Mouse (Mus musculus): ENCODE data around the gene 2310030G06Rik. TPM values are rescaled to one million over a fixed set of nuclear protein-coding genes. Genes with fewer than 3 reads are reported as not detected.

Gene 2310030G06Rik
- polyA plus RNA-seq, 1 experiment from 2014 or later: 2.2 TPM

DNA sequence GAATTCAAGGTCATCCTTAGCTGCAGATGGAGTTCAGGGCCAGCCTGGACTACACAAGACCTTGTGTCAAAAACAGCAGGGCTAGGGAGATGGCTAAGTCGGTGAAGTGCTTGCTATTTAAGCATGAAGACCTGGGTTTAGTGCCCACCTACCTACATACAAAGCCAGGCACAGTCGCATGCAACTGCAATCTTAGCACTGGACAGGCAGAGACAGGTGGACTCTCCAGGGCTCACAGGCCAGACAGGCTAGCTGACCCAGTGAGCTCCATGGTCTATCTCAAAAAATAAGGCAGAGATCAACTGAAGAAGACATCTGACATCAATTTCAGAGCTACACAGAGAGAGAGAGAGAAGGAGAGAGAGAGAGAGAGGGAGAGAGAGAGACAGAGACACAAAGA, 22.2 kb downstream of the 2310030G06Rik start:
- no peak for ATAC-seq (ENCODE audit: insufficient number of reproducible peaks, insufficient read depth, low FRiP score, low TSS enrichment, low read depth)
- peak overlapping the region; percentile 1; the same call in 1 of the 2 replicates for H3K27ac ChIP-seq
- no peaks in the 10 kb centered on the region for H3K9me3 ChIP-seq
- H3K27me3 ChIP-seq: no peaks in the 10 kb centered on the region
- H3K4me3 ChIP-seq (replicated peaks): no peak overlapping the region
- 72% methylated on average over 2 of the region's 2 CpGs for WGBS
- peaks cover 5% of the 10 kb centered on the region; the same call in 1 of the 2 replicates for H3K36me3 ChIP-seq
- peak overlapping the region; percentile 22; the same call in 1 of the 2 replicates for H3K4me2 ChIP-seq
- no peak overlapping the region for H3K9ac ChIP-seq (replicated peaks)
- peaks cover 55% of the 10 kb centered on the region for H3K4me1 ChIP-seq (replicated peaks)

- H3K4me3 ChIP-seq (replicated peaks): no peak overlapping the region
- no peak for ATAC-seq (ENCODE audit: insufficient number of reproducible peaks, insufficient read depth, low FRiP score, low TSS enrichment, low read depth)
- no peaks in the 10 kb centered on the region for H3K27me3 ChIP-seq
- H3K4me2 ChIP-seq: no peak overlapping the region; the same call in 1 of the 2 replicates
- no peak overlapping the region for H3K9ac ChIP-seq (replicated peaks)
- peaks cover 55% of the 10 kb centered on the region for H3K4me1 ChIP-seq (replicated peaks)
- 67% methylated on average over 7 of the region's 7 CpGs for whole genome bisulfite sequencing
- no peaks in the 10 kb centered on the region for H3K9me3 ChIP-seq
- H3K27ac ChIP-seq: peak overlapping the region; percentile 67
- peaks cover 5% of the 10 kb centered on the region; the same call in 1 of the 2 replicates for H3K36me3 ChIP-seq
Observed at GRCm38 (mm10) chr9:50723406-50723805, 22.9 kb downstream of the 2310030G06Rik start.

GRCm38 (mm10) chr9:50722451-50722911, 23.9 kb downstream of the 2310030G06Rik start:
- Histone ChIP-seq H3K4me1 (replicated peaks) (peaks cover 55% of the 10 kb centered on the region), H3K27ac (0 out of 2 replicates have a peak overlapping the region, but pooled peaks have one; percentile 12)
- ATAC-seq (ENCODE audit: insufficient number of reproducible peaks, insufficient read depth, low FRiP score, low TSS enrichment, low read depth): no peak

GRCm38 (mm10) chr9:50721061-50721460, 25.3 kb downstream of the 2310030G06Rik start:
- Histone ChIP-seq H3K4me3 (replicated peaks) (no peak overlapping the region), H3K27ac (no peak overlapping the region), H3K4me2 (no peak overlapping the region), H3K4me1 (replicated peaks) (peaks cover 41% of the 10 kb centered on the region), H3K9ac (replicated peaks) (0 out of 2 replicates have a peak overlapping the region, but pooled peaks have one; percentile 35), H3K9me3 (no peaks in the 10 kb centered on the region), H3K27me3 (no peaks in the 10 kb centered on the region), H3K36me3 (peaks cover 23% of the 10 kb centered on the region; the same call in 1 of the 2 replicates)
- ATAC-seq (ENCODE audit: insufficient number of reproducible peaks, insufficient read depth, low FRiP score, low TSS enrichment, low read depth): no peak
- 21% methylated on average over 12 of the region's 12 CpGs for WGBS

More at GRCm38 (mm10) chr9:50722451-50722911, 23.9 kb downstream of the 2310030G06Rik start:
- no peaks in the 10 kb centered on the region for H3K9me3 ChIP-seq
- no peak overlapping the region for H3K4me3 ChIP-seq (replicated peaks)
- H3K36me3 ChIP-seq: peaks cover 11% of the 10 kb centered on the region; the same call in 1 of the 2 replicates
- no peak overlapping the region for H3K4me2 ChIP-seq
- 44% methylated on average over 8 of the region's 8 CpGs for WGBS
- H3K27me3 ChIP-seq: no peaks in the 10 kb centered on the region
- no peak overlapping the region for H3K9ac ChIP-seq (replicated peaks)

- Histone ChIP-seq H3K27ac (no peak overlapping the region), H3K9me3 (no peaks in the 10 kb centered on the region), H3K27me3 (no peaks in the 10 kb centered on the region), H3K9ac (replicated peaks) (no peak overlapping the region), H3K36me3 (peaks cover 23% of the 10 kb centered on the region; the same call in 1 of the 2 replicates), H3K4me3 (replicated peaks) (no peak overlapping the region), H3K4me1 (replicated peaks) (peaks cover 31% of the 10 kb centered on the region), H3K4me2 (no peak overlapping the region)
- WGBS: 82% methylated on average over 4 of the region's 4 CpGs
- no peak for ATAC-seq (ENCODE audit: insufficient number of reproducible peaks, insufficient read depth, low FRiP score, low TSS enrichment, low read depth)
Observed at GRCm38 (mm10) chr9:50718878-50719277, 27.5 kb downstream of the 2310030G06Rik start.

DNA sequence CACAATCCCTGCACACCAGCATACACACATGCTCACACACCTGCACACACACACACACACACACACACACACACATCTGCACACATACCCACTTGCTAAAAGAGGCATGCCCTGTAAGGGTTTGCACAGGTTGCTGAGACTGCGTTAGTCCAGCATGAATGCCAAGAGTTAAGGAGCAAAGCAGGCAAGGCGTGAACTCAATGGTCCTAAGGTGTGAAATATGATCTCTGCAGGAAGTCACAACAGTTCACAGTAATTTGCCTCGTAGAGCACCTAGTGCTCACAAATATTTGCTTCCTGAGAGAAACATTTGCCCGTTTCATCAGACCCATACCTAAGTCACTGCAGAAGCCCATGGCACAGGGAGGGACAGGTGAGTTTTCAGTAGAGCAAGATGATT, 32.1 kb downstream of the 2310030G06Rik start:
- 26% methylated on average over 4 of the region's 4 CpGs for WGBS
- no peaks in the 10 kb centered on the region for H3K27me3 ChIP-seq
- no peaks in the 10 kb centered on the region for H3K9me3 ChIP-seq
- H3K4me2 ChIP-seq: no peak overlapping the region
- no peak for ATAC-seq (ENCODE audit: insufficient number of reproducible peaks, insufficient read depth, low FRiP score, low TSS enrichment, low read depth)
- H3K4me3 ChIP-seq (replicated peaks): no peak overlapping the region
- H3K27ac ChIP-seq: no peak overlapping the region
- peaks cover 13% of the 10 kb centered on the region for H3K4me1 ChIP-seq (replicated peaks)
- peaks cover 33% of the 10 kb centered on the region for H3K36me3 ChIP-seq
- H3K9ac ChIP-seq (replicated peaks): no peak overlapping the region

DNA sequence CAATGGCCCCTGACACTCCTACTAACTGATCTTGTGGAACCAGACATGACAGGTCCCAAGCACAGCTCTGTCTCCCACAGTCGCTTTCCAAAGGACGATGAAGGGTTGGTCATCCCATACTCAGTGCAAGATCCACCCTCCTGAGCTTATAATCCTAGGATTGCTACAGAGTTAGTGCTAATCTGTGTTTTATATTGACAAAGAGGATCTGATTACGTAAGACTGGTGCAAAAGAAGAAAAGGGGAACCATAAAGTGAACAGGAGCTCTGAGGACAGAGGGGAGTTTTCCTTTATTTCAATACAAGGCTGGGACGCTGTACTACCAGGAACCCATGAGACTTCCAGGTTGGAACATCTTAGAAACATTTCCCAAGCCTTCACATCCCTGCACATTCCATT, 35.0 kb downstream of the 2310030G06Rik start:
- H3K27me3 ChIP-seq: no peaks in the 10 kb centered on the region

GRCm38 (mm10) chr9:50709108-50709507, 37.2 kb downstream of the 2310030G06Rik start:
- WGBS: 40% methylated on average over 2 of the region's 2 CpGs
- no peak overlapping the region for H3K27ac ChIP-seq
- no peak overlapping the region for H3K4me3 ChIP-seq (replicated peaks)
- no peak overlapping the region for H3K4me2 ChIP-seq
- peaks cover 49% of the 10 kb centered on the region for H3K36me3 ChIP-seq
- H3K4me1 ChIP-seq (replicated peaks): peaks cover 4% of the 10 kb centered on the region
- H3K9ac ChIP-seq (replicated peaks): no peak overlapping the region
- no peaks in the 10 kb centered on the region for H3K27me3 ChIP-seq
- no peak for ATAC-seq (ENCODE audit: insufficient number of reproducible peaks, insufficient read depth, low FRiP score, low TSS enrichment, low read depth)
- no peaks in the 10 kb centered on the region for H3K9me3 ChIP-seq

More for the DNA sequence above, 35.0 kb downstream of the 2310030G06Rik start:
- no peak overlapping the region for H3K9ac ChIP-seq (replicated peaks)
- peaks cover 41% of the 10 kb centered on the region for H3K36me3 ChIP-seq
- peaks cover 13% of the 10 kb centered on the region for H3K4me1 ChIP-seq (replicated peaks)
- WGBS: 88% methylated on average over 4 of the region's 4 CpGs
- no peak for ATAC-seq (ENCODE audit: insufficient number of reproducible peaks, insufficient read depth, low FRiP score, low TSS enrichment, low read depth)
- no peak overlapping the region for H3K27ac ChIP-seq
- H3K4me2 ChIP-seq: no peak overlapping the region
- no peak overlapping the region for H3K4me3 ChIP-seq (replicated peaks)
- H3K9me3 ChIP-seq: no peaks in the 10 kb centered on the region

DNA sequence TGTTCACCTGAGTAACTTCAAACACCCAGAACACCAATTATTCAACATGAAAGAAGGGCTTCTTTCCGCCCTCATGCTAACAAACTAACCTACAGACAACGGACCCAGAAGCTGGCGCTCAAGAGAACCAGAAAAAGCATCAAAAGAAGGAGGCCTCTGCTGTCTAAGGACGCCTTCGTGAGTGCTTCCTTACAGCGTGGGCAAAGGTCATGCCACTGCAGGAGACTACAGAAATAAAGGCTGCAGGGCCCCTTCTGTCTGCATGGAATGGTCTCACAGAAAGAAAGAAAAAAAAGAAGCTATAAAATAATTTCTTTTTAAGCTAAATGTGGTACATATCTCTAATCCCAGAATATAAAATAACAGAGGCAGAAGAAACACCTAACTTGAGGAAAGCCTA, 41.4 kb downstream of the 2310030G06Rik start:
- Histone ChIP-seq H3K27me3 (peaks cover 2% of the 10 kb centered on the region; the same call in 1 of the 2 replicates), H3K9ac (replicated peaks) (no peak overlapping the region), H3K27ac (no peak overlapping the region), H3K4me1 (replicated peaks) (peaks cover 9% of the 10 kb centered on the region), H3K9me3 (no peaks in the 10 kb centered on the region), H3K4me2 (no peak overlapping the region), H3K36me3 (peaks cover 67% of the 10 kb centered on the region), H3K4me3 (replicated peaks) (no peak overlapping the region)
- 71% methylated on average over 6 of the region's 6 CpGs for WGBS
- ATAC-seq (ENCODE audit: insufficient number of reproducible peaks, insufficient read depth, low FRiP score, low TSS enrichment, low read depth): no peak

DNA sequence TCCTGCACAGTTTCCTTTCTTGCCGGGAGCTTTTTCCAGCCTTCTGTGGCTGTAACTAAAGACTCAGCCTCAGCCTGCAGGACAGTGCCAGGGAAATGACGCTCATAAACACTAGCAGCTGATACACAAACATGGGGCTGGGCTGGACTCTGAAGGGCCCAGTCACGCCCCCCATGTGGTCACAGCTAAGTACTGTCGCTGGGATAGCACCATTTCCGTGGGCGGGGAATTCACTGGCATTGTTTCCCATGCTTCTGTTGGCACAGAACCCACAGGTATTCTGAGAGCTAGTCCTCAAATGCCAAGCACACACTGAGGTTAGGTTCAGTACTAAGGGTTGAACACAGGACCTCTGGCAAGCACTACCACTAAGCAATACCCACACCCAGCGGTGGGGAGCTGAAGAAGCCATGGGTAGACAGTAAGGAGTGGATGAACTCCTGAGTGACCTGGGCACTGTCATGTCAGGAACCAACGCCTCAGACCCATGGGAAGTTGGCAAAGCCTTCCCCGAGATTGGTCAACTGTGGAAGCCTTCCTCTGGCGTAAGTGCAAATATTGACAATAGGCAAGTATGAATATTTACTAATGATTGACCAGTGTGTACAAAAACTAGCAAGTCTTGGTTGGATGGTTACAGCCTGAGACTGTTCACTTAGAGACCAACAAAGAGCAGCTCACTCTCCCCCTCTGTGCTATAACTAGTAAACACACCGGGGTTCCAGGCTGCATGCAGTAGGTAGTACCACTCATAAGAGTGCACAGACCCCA, 45.2 kb downstream of the 2310030G06Rik start:
- ATAC-seq (ENCODE audit: insufficient number of reproducible peaks, insufficient read depth, low FRiP score, low TSS enrichment, low read depth): no peak

More for the DNA sequence above, 45.2 kb downstream of the 2310030G06Rik start:
- Histone ChIP-seq H3K9me3 (no peaks in the 10 kb centered on the region), H3K27me3 (peaks cover 19% of the 10 kb centered on the region; the same call in 1 of the 2 replicates), H3K9ac (replicated peaks) (no peak overlapping the region), H3K4me2 (no peak overlapping the region), H3K4me3 (replicated peaks) (no peak overlapping the region), H3K36me3 (peaks cover 42% of the 10 kb centered on the region), H3K4me1 (replicated peaks) (peaks cover 30% of the 10 kb centered on the region), H3K27ac (0 out of 2 replicates have a peak overlapping the region, but pooled peaks have one; percentile 17)
- WGBS: 55% methylated on average over 11 of the region's 11 CpGs
